Mouse (Mus musculus) adrenal gland, adult 8-10 months (tissue): ENCODE data around the gene Ano5. TPM values are rescaled to one million over a fixed set of nuclear protein-coding genes. Genes with fewer than 3 reads are reported as not detected.

ENCODE experiments used
- DNase-seq: peaks from one replicate; pipeline ENCODE4 v3.0.0; 2022
- total RNA-seq, 4 experiments: library from RNA; stranded (reverse); gene quantifications; 2 replicates each; pipeline ENCODE4 v1.2.4; 2022

Gene Ano5
- under 1 TPM; 0.07 to 0.26 (median 0.20) TPM for total RNA-seq

DNA sequence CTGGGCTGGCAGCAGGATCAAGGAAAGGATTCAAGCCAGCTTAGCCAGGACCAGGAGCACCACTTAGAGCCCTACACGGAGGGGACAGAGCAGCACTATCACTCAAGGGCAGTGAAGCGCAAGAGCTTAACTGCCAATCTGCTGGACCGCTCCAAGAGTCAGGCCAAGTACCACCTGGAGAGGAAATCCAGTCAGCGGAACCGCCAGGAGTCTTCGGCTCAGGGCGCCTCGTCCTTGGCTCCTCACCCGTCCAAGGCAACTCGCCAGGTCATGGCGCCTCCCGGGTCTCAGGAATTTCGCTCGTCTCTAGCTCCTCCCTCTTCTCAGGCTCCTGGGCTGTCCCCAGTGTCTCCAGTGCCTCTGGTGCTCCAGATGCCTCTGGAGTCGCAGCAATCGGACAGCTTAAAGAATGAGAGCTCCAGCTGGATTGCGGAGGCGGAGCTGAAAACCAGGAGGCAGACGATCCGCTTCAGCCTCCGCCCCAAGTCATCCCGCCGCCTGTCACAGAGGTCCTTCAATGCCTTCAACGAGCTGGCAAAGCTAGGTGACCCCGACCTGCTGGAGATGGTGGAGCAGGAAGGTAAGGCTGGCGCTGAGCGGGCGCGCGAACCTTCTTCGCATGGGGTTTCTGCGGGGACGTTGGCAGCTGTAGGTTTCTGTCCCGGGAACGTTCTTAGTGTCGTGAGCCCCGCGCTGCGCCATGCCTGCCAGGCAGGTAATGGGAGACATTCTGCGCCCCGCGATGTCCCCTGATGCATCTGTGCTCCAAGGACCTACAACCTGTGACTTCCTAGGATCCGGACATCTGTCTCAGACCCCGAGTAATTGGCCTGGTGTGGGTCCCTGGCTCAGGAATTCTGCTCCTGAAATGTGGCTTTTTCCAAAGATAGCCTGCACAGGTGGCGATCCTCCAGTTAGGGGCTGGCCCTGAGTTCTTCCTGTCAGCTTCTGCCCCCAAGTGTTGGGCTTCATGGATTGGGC is at the start of gene Ano5:
Ano5 (plus strand) TSS at position 359 of the 981 bp plus-strand sequence.
- peak; percentile 3 for DNase-seq

DNA sequence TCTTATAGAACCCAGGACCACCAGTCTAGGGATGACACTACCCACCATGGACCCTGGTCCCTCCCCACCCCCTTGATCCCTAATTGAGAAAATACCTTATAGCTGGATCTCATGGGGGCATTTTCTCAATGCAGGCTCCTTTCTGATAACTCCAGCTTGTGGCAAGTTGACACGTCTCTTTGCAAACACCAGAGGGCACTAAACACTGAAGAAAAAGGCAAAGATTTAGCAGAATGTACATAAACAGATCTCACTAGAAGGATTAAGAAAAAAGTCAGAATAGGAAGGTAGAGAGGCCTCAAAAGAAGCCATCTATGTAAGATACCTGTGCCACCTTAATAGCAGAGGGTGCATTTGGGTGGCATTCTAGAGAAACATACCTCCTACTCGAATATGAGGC is 11.4 kb upstream of the Ano5 start:
- DNase-seq: no peak

DNA sequence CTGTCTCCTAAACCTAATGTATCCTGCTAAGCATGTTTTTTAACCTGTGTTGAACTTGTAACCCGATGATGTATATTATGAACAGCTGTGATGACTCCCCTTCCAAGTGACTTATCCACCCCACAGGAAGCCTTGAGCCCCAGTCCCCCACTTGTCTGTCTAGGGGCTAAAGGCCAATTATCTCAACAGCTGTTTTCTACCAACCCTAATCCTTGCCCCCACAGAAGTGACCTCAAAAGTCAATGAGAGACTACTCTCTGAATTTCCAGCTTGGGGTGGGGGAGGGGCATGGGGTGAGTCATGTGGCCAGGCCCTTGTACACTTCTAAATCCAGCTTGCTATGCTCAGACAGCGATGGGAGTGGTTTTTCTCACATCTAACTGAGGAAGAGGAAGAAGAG is 6.9 kb upstream of the Ano5 start:
- no peak for DNase-seq

DNA sequence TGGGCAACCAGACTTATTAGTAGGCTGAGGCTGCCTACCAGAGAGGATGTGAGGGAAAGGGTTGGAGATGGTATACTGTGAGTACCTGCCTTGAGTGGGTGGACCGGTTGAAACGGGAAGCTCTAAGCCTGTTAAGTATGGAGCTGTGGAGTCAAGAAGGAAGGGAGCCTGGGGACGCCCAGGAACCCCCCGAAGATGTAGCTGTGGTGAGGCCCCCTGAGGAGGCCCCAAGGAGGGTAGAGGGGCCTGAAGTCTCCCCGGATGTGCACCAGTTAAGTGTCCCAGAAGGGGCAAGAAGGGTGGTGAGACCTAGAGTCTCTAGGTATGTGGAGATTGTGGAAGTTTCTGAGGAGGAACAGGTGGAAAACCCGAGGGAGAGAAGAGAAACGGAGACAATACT is 682 bp upstream of the Ano5 start:
- no peak for DNase-seq

DNA sequence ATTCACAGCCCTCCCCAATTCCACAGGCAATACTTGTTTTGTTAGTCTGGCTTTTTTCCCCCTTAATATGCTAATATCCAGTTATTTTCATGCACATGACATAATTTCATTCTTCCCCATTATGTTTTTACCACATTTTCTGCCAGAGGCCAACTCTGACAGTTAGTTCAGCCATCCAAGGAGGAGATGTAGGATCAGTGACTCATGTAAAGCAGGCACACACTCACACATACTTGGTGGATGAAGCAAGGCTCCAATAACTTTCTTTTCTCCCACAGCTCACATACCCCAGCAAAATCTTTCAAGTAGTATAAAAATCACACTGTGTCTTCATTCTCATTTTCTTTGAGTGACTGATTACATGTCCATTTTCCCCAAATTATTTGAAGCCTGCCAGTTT is 28.5 kb downstream of the Ano5 start:
- DNase-seq: no peak

DNA sequence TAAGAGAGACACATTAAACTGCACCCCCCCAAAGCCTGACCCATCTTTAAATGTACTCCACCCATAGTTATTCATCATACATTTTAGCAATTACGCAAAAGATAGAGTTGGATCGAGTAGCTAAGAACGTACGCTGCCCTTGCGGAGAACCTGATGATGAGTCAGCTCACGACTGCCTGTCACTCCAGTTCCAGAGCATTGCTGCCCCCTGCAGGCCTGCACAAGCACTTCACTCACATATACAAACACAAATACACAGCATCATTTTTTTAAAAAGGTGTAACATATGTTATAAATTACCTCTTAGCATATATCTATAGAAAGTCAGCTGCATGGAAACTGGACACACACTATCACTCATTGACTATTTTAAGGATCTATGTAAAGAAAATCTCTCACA is 29.9 kb downstream of the Ano5 start:
- DNase-seq: peak; percentile 4

DNA sequence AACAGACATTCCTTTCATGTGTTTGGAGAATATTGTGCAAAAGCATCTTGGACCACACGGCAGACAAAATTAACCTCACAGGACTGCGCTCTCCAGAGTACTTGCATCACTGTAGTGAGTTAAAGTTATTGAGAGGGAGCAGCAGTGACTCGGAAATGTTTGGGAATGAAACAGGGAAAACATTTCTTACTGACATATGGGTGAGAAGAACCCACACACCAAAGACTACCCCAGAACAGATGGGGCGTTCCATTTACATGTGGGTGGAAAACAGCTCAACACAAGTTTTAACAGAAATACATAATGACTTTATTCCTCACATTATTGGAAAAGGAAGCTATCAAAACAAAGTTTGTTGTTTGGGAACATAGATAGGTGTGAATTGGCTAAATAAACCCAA is 89.2 kb downstream of the Ano5 start:
- no peak for DNase-seq

DNA sequence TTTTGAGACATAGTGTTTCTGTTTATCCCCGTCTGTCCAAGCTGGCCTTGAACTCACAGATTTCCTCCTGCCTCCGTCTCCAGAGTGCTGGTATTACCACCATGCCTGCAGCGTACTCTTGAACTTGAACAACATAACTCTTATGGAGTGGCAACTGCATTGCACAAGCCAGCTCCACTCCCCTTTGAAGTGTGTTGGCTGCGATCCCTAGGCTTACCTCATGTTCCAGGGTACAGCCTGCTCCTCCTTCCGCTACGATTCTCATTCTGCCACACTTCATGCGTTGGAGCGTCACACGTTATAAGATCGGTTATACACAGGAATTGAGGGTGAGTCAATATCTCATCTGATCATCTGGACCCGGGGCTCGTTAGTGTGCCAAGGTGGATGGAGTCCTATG is 92.9 kb downstream of the Ano5 start:
- DNase-seq: peak; percentile 20

DNA sequence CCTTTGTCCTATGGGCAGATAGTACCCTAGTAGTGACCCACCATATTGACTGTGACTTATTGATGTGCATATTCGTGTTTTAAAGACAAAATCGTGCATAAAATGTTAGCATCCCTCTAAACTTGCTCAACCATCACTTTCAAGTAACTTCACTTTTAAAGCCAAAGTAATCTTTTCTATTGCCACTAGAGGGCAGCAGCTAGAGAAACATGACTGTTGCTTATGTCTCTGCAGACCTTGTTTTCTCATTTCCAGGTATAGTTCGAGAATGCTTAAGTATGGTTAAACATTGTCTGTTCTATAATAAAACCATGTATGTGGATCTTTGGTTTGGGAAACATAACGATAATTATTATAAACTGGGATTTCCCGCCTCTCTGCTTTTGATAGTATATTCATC is 103.6 kb downstream of the Ano5 start:
- no peak for DNase-seq

DNA sequence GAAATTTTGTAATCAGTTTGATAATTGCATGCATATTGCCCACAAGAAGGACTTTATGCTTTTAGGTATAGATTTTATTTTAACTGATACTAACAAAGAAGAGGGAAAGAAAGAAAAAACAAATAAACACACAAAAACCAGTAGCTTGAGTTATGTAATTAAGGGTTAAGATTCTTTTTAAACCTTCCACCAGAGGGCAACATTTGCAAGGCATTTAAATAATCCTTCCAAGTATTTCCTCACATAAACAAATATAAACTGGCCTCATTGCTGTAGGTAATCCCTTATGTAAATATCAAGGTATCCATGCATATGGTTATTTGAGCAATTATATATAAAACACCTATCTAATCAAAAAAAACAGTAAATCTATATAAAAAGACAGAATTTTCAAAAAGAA is 107.1 kb downstream of the Ano5 start:
- no peak for DNase-seq

DNA sequence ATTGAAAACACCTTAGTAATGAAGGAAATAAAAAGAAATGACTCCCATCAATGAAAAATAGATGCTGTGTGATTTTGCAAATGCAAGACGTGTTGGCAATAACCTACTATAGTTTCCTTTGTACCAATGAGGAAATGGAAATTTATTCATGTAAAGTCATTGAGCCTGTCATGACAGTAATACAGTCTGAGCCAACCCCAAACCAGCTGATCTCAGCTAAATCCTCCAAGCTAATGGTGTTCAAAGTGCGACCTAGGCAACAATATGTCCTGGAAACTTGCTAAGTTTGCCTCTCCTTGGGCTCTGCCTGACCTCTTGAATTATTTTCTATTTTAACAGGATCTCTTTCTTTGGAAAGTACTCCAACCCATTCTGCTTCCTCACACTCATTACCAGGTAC is 107.6 kb downstream of the Ano5 start:
- no peak for DNase-seq

DNA sequence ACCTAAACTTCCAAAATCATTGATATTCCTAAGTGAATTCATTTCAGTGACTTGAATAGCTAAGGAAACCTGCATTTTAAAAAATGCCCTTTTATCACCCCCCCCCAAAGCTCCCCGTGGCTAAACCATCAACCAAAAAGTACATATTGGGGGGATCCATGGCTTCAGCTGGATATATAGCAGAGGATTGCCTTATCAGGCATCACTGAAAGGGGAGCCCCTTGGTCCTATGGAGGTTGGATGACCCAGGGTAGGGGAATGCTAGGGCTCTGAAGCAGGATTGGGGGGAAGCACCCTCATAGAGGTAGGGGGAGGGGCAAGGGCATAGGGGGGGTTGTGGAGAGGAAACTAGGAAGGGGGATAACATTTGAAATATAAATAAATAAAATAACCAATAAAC is 109.1 kb downstream of the Ano5 start:
- DNase-seq: no peak

DNA sequence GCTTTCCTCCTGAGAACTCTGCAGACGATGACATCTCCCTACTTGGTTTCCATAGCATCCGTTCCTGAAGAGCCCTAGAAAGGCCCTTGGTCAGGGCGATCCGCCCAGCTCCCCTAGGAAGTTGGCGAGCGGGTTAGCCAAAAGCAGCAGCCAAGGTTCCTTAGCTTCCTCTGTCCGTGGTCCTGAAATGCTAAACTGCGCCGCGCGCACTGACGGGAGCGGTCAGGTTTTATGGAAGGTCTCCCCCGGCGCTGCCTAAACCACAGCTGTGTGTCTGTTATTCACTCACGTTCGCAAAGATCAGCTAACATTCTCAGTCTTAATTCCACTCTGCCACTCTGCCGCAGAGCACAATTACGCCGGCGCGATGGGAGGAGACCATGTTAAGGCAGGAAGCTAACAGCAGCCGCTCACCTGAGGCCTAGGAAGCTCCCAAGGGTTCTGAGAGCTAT is 110.9 kb downstream of the Ano5 start, which contains the start of gene Slc17a6:
Slc17a6 (plus strand) TSS at position 313 of the 452 bp plus-strand sequence.
- DNase-seq: peak; percentile 42

DNA sequence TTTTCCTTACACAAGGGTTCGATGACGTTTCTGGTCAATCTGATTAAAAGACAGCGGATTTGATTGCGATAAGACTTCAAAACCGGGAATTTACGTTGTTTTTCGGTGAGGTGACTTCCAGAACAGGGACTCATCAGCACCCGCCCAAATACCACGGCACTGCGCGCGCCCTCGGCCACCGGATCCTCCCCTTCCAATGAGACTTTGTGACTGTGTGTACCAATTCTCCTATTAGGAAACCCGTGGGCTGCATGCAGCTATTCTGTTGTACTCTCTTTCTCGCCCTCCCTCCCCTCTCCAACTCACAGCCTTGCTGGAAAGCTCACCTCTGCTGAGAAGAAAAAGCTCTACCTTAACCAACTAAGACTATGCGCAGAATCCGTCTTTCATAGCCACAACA is 111.4 kb downstream of the Ano5 start:
- DNase-seq: no peak

DNA sequence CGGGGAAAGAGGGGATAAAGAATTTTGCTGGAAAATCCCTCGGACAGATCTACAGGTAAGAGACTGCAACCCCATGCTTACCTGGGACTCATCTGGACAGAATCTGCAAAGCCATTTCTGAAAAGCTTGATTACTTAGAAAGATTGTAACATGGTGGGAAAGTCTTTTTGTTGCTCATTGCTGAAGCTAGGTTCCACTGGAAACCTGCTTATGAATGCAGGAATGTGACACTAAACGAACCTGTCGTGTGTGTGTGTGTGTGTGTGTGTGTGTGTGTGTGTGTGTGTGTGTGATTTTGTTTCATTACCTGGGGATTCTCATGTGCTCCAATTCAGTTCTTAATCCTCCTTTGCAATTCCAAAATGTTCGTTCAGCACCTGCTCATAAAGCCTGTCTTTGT is 111.8 kb downstream of the Ano5 start:
- DNase-seq: no peak

DNA sequence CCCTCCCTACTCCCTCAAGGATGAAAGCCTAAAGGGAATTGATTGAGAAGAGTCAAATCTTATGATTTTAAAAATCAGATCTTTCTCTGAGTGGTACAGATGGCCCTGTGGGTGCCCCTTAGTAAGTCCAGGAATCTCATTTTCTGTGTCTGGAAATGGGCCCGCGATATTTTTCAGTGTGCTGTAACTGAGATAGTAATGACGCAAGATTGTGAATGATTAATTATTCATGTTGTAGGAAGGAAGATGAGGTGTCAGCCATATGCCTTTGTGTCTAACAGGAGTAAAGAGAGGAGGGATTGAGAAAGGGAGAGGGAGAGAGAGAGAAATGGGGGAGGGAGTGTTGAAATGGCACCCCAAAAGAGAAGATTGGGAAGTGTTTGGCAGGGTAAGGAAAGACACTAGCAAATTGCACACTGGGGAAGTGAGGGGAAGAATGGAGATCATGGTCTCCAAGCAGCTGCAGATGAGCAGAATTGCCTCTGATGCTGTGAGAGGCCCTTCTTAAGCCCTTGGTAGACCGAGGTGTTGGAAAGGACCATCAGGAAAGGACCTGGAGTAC is 113.6 kb downstream of the Ano5 start:
- no peak for DNase-seq

DNA sequence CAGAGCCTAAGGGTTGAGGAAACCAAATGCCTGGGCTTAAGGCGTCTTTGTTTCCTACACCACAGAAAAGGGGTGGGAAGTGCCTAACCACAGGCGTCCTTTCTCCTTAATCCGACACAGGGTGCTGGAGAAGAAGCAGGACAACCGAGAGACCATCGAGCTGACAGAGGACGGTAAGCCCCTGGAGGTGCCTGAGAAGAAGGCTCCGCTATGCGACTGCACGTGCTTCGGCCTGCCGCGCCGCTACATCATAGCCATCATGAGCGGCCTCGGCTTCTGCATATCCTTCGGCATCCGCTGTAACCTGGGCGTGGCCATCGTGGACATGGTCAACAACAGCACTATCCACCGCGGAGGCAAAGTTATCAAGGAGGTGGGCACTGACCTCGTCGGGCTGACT is 114.3 kb downstream of the Ano5 start:
- DNase-seq: no peak

DNA sequence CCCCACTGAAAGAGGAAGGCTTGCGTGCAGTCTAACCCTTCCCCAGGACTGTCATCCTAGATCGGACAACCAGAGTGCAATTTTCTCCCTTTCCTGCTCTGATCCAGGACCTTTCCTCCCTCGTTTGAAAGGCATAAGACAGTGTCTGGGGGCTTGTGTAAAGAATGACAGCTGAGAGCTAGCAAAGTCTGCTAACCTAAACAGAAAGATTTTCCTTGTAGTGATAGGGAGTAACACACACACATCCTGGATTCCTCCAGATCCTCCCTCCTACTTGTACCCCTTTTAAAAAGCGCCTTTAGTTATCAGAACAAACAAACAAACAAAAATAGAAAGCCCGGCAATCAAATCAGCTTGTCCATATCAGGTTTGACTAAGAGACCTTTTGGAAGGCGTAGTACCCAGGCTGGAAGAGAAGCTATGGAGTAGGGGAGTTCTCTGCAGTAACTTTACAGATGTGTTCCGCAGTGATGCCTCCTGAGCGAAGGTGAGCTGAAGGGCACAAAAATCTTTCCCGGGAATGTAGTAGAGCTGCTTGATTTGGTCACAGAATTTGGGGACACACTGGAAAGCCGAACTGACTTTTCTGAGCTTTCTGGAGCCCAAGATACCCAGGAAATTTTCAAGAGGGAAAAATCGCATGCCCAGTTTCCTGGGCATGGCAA is 114.9 kb downstream of the Ano5 start:
- DNase-seq: no peak

DNA sequence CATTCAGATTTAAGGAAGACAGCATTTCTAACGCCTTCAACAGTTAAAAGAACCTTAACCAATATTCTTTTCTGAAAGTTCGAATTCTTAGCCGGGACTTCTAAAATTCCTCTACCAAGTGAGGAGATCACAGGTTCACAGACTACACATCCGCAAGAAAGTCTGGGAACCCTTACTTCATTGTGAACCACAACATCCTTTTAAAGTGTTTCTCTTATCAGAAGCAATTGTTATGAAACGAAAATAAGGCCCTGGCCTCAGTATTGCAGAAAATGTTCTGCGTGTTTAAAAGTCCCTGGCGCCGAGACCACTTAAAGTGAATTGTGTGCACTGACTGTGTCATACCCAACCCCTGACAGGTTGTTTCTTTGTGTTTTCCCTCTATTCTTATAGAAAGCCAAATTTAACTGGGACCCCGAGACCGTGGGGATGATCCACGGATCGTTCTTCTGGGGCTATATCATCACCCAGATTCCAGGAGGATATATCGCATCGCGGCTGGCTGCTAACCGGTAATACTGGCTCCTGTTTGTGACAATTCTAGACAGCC is 115.7 kb downstream of the Ano5 start:
- no peak for DNase-seq

DNA sequence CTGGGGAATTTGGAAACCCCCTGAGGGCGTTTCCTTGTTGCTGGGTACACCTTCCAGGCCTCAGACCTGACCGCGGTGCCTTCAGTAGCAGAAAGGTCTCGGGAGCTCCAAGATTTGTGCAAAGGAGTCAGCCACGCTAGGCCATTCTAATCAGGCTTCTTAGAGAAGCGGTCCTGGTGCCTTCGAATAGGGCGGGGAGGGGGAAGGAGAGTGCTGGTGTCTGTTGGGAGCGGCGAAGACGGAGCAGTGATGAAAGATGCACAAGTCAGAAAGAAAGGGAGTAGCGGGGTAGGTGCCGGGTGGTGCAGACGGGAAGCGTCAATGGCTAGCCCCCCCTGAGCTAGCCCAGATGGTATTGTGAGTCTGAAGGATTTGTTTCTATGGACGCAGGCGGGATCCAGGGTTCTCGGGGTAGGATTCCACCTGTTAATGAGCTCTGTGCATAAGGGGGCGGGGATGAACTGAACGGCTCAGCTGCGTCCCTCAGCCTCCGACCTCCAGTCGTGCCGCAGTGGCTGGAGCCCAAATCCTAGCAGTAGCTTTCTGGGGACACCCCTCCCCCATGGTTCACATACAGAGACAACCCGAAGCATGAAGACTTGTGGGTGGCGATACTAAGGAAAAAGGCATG is 116.3 kb downstream of the Ano5 start:
- no peak for DNase-seq

DNA sequence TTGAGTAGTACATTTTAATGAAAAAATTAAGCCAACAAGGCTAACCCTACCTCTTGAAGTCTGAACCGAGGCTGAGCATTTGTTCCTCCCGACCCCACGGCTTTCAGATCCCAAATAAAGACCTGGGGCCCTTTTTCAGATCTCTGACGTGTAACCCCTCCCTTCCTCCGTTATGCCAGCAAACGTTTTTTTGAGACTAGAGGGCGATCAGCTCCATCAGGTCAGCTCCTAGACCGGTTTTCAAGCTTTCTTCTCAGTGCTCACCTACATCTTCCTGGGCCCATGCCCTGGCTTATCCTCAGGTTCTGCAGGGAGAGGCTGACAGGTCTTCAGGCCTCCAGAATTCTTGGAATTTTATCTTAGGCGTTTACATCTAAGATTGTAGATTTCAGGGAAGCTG is 116.8 kb downstream of the Ano5 start:
- DNase-seq: no peak

DNA sequence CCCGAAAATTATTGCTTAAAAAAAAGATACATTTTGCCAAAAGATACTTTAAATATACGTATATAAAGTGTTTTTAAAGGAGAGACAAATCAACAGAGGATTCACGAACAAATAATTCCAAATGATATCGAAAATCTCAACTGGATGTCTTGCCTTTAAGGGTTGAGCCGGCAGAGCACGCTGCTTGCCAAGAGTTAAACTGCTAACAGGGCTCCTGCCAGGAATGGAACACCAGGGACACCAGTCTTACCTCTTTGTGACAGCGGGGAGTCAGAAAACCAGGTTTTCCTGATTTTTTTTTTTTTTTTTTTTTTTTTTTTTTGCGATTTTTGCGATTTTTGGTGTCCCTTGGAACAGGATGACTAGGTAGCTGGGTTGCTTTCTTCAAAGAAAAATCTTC is 117.5 kb downstream of the Ano5 start:
- DNase-seq: no peak

DNA sequence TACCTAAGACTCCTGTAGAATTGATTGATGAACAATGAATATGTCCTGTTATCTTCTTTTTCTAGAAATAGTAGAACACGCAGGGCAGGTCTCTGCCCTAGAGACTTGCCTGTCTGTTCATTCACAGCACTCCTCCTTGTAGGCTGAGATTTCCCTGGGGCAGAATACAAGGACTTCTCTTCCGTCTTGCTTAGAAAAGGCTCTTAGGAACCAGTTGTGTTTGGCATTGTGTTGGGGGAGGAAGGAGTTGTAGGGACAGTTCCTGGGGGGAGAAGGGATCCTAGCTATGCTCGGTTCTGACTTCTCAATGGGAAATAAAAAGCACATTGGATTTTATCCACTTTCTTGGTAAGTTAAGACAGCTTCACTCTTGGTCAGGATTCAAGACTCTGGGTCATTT is 118.4 kb downstream of the Ano5 start:
- no peak for DNase-seq
